Mouse (Mus musculus): Measurements from ENCODE around the gene Tmem209.
A peak's percentile ranks its signal among the peaks of the same experiment; 100 is the strongest.

Gene Tmem209

DNA sequence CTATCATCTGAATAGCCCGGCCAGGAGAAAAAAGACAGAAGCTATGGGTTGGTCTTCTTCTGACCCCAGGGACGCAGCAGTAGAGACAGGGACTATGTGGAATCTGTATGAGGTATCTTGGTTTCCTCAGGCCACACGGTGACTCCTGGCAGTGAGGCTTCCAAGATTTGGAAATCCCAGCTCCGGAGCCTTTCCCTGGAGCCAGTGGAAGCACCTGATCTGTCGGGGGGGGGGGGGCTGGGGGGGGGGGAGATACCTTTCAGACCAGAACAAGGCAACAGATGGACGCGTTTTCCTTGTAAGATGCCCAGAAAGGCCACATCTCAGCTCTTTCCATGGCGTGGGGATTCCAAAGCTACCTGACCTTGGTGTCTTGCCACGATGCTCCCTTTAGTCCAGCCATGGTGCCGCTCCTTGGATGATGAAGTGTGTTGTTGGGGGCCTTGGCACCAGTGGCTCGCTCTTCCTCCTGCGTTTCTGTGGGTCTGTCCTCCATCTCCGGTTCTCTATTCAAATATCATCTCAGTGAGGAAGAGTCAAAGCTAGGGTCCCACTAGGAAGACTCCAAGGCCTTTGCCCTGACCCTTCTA is 47.7 kb downstream of the Tmem209 start:
- DNase-seq (ENCODE audit: low spot score in 2 of 2): no peak

DNA sequence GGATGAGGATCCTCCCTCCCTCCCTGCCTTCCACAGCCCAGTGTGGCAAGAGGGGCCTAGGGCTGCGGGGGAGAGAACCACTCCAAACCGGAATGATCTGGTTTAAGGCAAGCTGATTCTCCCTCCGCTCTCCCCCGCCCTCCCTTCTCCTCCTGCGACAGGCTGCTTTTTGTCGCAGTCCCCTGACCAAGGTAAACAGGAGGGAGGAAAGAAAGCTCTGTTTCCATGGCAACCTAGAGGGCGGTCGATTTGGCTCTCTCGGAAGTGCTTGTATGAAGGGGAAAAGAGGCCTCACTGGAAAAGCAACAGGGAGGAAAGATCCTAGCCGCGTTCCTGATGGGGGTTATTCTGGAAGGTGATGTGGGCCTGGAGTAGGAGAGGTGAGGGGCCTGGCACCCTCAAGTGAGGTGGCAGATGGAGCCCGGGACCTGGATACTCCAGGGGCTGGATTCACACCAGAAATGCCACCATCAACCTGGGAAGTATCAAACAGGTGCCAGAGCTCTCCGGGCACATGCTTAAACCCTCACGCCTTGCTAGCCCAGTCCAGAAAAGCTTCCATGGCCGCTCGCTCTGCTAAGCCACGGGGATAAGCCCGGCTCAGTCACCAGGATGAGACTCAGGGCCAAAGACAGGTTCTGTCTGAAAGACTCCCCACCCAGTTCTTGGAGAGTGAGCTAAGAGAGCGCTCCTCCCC is 48.7 kb downstream of the Tmem209 start:
- DNase-seq (ENCODE audit: low spot score in 2 of 2): peak; percentile 49 to 72

- peak; percentile 63 to 68 for DNase-seq (ENCODE audit: low spot score in 2 of 2)
These were observed 49.5 kb downstream of the Tmem209 start for GRCm38 (mm10) chr6:30459811-30460749.

- no peak for DNase-seq (ENCODE audit: low spot score in 2 of 2)
These were observed 50.4 kb downstream of the Tmem209 start for GRCm38 (mm10) chr6:30459056-30459747.

DNA sequence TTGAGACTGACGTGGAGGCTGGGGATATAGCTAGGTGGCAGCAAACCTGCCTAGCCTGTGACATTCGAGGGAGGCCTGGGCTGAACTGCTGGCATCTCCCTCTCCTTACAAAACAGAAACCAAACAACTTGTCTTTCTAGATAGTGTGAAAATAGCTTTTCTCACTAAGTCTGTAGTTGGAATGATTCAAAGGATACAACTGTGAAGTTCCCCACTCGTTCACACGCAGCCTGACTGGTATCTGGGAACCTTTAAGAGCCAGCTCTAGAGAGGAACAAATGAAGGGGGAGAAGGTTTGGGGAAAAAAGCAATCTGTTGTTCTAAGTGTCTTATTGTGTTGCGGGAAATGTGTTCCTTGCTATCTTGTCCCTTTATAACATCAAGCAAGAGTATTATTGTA is 51.0 kb downstream of the Tmem209 start:
- DNase-seq (ENCODE audit: low spot score in 2 of 2): no peak

DNA sequence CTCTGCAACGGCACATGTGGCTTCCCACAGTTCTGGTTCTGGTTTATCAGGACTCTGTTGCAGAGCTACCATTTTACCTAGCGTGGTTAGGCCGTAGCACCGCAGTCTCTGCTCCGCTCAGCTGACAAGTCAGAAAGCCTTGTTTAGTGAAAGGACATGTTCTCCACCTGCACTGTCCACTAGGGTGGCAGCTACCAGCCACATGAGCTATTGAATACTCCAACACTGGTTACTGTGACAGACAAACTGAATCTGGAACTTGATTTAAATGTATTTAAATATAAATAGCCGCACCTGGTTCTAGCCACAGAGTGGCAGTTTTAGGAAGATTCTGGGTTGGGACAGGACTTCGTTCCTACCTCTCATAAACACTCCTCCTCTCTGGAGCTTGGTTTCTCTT is 52.6 kb downstream of the Tmem209 start:
- DNase-seq (ENCODE audit: low spot score in 2 of 2): no peak

- DNase-seq (ENCODE audit: low spot score in 2 of 2): no peak
These were observed 70.0 kb downstream of the Tmem209 start for GRCm38 (mm10) chr6:30439576-30439975.

- DNase-seq (ENCODE audit: low spot score in 2 of 2): no peak
These were observed 72.5 kb downstream of the Tmem209 start for GRCm38 (mm10) chr6:30437054-30437453.

- no peak for DNase-seq (ENCODE audit: low spot score in 2 of 2)
These were observed 73.1 kb downstream of the Tmem209 start for GRCm38 (mm10) chr6:30436476-30436875.

DNA sequence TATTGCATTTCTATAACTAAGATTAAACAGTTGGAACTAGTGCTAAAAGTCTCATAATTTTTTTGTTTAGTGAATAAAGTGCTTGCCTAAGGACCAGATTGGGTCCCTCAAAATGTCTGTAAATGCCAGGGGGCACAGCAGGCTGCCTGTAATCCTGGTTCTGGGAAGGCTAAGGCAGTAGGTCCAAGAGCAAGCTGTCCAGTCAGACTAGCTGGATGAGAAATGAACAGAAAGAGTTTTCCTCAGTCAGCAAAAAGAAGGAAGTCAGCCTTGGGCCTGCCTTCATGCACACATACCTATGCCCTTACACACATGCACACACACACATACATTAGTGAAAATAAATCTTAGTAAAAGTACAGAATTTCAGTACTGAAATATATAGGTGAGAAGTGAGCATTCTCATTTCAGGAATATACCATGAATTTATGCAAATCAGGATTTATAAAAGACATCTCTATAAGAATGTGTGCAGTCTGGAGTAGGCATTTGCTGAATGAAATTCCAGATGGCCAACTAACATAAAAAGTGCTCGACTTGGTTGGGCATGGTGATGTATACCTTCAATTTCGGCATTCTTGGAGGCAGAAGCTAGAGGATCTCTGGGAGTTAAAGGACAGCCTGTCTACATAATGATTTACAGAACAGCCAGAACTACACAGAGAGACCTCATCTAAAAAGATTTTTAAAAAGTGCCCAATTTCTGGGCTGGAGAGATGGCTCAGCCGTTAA is 77.0 kb downstream of the Tmem209 start:
- no peak for DNase-seq (ENCODE audit: low spot score in 2 of 2)

Data from frontal cortex, postnatal 25 days (tissue).